Mouse (Mus musculus): Measurements from ENCODE around the gene Efcc1. TPM values are rescaled to one million over a fixed set of nuclear protein-coding genes. Genes with fewer than 3 reads are reported as not detected.

Gene Efcc1
- polyA plus RNA-seq, 1 experiment = 0.05 TPM

DNA sequence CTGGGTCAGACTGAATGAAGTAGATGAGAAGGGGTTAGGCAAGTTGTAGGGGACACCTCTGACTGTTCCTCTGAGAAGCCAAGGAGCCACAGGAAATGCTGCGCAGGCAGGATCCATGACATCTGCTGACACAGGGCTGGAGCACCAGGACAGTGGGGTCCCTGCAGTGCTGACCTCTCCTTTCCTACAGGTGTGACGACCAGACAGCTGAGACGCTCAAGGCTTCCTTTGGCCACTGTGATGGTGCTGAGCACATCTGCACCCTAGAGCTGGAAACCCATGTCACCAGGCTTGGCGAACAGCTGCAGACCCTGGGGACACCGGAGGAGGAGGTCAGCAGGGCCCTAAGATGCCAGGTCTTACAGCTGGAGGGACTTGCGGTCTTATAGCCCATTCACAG, 20.9 kb downstream of the Efcc1 start:
- Histone ChIP-seq H3K79me3 (ENCODE audit: low read depth) (no peaks in the 10 kb centered on the region), H3K79me2 (ENCODE audit: control insufficient read depth, insufficient read depth) (no peaks in the 10 kb centered on the region), H3K27me3 (ENCODE audit: control insufficient read depth, insufficient read depth, insufficient read length) (peaks cover 8% of the 10 kb centered on the region), H3K36me3 (ENCODE audit: control insufficient read depth, insufficient read depth) (no peaks in the 10 kb centered on the region), H3K4me3 (ENCODE audit: insufficient read depth, poor library complexity, severe bottlenecking) (no peak overlapping the region), H3ac (ENCODE audit: control insufficient read depth, insufficient read length, low read depth) (no peak overlapping the region)
- TF ChIP-seq MAX (IDR thresholded peaks at IDR 0.05) = no peak
- no peak for TF ChIP-seq FOSL1 (IDR thresholded peaks at IDR 0.05; ENCODE audit: insufficient read depth, low read length, poor library complexity, severe bottlenecking)

DNA sequence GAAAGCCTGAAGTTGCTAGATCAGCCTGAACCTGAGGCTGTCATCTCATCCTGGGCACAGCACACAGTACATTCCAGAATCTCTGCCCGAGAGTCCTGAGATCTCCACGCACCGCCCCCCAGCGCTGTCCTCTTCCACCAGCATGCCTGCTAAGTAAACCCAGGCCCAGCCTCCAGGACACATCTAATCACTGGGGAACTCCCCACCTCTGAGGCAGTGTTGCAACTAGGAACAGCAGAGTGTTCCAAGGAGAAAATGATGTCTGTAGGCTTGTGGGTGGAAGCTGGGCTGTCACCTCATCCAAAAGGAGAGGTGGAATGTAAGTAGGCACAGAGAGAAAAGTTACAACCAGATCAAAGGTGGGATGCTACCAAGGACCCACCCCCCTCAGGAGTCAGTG, 24.5 kb downstream of the Efcc1 start:
- Histone ChIP-seq H3K27me3 (ENCODE audit: control insufficient read depth, insufficient read depth, insufficient read length) (peaks cover 15% of the 10 kb centered on the region), H3K79me3 (ENCODE audit: low read depth) (no peaks in the 10 kb centered on the region), H3K79me2 (ENCODE audit: control insufficient read depth, insufficient read depth) (no peaks in the 10 kb centered on the region), H3K36me3 (ENCODE audit: control insufficient read depth, insufficient read depth) (no peaks in the 10 kb centered on the region), H3ac (ENCODE audit: control insufficient read depth, insufficient read length, low read depth) (no peak overlapping the region), H3K4me3 (ENCODE audit: insufficient read depth, poor library complexity, severe bottlenecking) (no peak overlapping the region)
- no peak for TF ChIP-seq USF1 (IDR thresholded peaks at IDR 0.05; ENCODE audit: low read depth)
- TF ChIP-seq CTCF (IDR thresholded peaks at IDR 0.05; ENCODE audit: control insufficient read depth, insufficient read depth, insufficient read length) = no peak
- TF ChIP-seq FOSL1 (IDR thresholded peaks at IDR 0.05; ENCODE audit: insufficient read depth, low read length, poor library complexity, severe bottlenecking) = no peak
- no peak for TF ChIP-seq MYOD1 (IDR thresholded peaks at IDR 0.05; ENCODE audit: control insufficient read depth, insufficient read length, low read depth)
- TF ChIP-seq MAX (IDR thresholded peaks at IDR 0.05) = no peak
- no peak for TF ChIP-seq MYOG (IDR thresholded peaks at IDR 0.05; ENCODE audit: control insufficient read depth, extremely low read depth, insufficient read length)
- no peak for TF ChIP-seq CEBPB (IDR thresholded peaks at IDR 0.05; ENCODE audit: low read depth)

DNA sequence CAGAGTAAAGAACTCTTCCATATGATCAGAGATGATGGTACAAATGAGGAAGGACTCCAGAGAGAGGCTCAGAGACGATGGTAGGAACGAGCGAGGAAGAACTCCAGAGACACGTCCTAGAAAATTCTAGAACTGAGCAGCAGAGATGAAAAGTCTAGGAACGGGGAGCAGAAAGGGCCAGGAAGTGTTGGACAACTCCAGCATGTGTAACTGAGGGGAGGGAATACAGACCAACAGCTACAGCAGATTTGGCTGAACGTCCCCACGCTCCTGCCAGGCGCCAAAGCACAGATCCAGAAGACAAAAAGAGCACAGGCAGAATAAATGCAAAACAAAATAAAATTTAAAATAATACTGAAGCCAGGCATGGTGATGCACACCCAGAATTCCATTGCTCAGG, 26.2 kb downstream of the Efcc1 start:
- H3K79me2 ChIP-seq (ENCODE audit: control insufficient read depth, insufficient read depth) = no peaks in the 10 kb centered on the region
- no peaks in the 10 kb centered on the region for H3K79me3 ChIP-seq (ENCODE audit: low read depth)
- no peaks in the 10 kb centered on the region for H3K36me3 ChIP-seq (ENCODE audit: control insufficient read depth, insufficient read depth)
- no peak overlapping the region for H3ac ChIP-seq (ENCODE audit: control insufficient read depth, insufficient read length, low read depth)
- no peak overlapping the region for H3K4me3 ChIP-seq (ENCODE audit: insufficient read depth, poor library complexity, severe bottlenecking)
- no peak for TF ChIP-seq CTCF (IDR thresholded peaks at IDR 0.05; ENCODE audit: control insufficient read depth, insufficient read depth, insufficient read length)
- no peak for TF ChIP-seq MYOG (IDR thresholded peaks at IDR 0.05; ENCODE audit: control insufficient read depth, extremely low read depth, insufficient read length)
- TF ChIP-seq USF1 (IDR thresholded peaks at IDR 0.05; ENCODE audit: low read depth) = no peak
- TF ChIP-seq MYOD1 (IDR thresholded peaks at IDR 0.05; ENCODE audit: control insufficient read depth, insufficient read length, low read depth) = no peak
- TF ChIP-seq CEBPB (IDR thresholded peaks at IDR 0.05; ENCODE audit: low read depth) = no peak
- no peak for TF ChIP-seq MAX (IDR thresholded peaks at IDR 0.05)
- no peak for TF ChIP-seq FOSL1 (IDR thresholded peaks at IDR 0.05; ENCODE audit: insufficient read depth, low read length, poor library complexity, severe bottlenecking)
- H3K27me3 ChIP-seq (ENCODE audit: control insufficient read depth, insufficient read depth, insufficient read length) = peaks cover 10% of the 10 kb centered on the region

DNA sequence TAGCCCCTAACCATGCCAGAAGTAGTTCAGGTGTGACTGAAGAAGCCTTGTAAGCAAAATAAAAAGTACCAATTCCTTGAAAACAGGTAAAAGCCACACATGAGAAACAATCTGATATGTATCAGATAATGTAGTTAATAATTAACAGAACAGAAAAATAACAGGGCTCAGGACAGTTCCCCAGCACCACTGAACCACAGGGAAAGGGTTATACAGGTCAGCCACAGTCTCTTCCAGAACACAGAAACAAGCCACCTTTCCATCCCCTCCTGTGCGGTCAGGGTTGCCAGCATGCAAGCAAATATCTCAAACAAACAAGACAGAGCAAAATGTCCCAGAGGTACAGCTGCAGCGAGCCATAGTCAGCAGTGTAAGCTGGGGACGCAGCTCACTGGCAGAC, 28.7 kb downstream of the Efcc1 start:
- Histone ChIP-seq H3K27me3 (ENCODE audit: control insufficient read depth, insufficient read depth, insufficient read length) (peaks cover 7% of the 10 kb centered on the region), H3K4me3 (ENCODE audit: insufficient read depth, poor library complexity, severe bottlenecking) (no peak overlapping the region), H3ac (ENCODE audit: control insufficient read depth, insufficient read length, low read depth) (no peak overlapping the region), H3K36me3 (ENCODE audit: control insufficient read depth, insufficient read depth) (no peaks in the 10 kb centered on the region), H3K79me3 (ENCODE audit: low read depth) (no peaks in the 10 kb centered on the region), H3K79me2 (ENCODE audit: control insufficient read depth, insufficient read depth) (no peaks in the 10 kb centered on the region)
- TF ChIP-seq CTCF (IDR thresholded peaks at IDR 0.05; ENCODE audit: control insufficient read depth, insufficient read depth, insufficient read length) = no peak
- TF ChIP-seq FOSL1 (IDR thresholded peaks at IDR 0.05; ENCODE audit: insufficient read depth, low read length, poor library complexity, severe bottlenecking) = no peak
- no peak for TF ChIP-seq USF1 (IDR thresholded peaks at IDR 0.05; ENCODE audit: low read depth)
- TF ChIP-seq CEBPB (IDR thresholded peaks at IDR 0.05; ENCODE audit: low read depth) = no peak
- no peak for TF ChIP-seq MAX (IDR thresholded peaks at IDR 0.05)
- no peak for TF ChIP-seq MYOD1 (IDR thresholded peaks at IDR 0.05; ENCODE audit: control insufficient read depth, insufficient read length, low read depth)

DNA sequence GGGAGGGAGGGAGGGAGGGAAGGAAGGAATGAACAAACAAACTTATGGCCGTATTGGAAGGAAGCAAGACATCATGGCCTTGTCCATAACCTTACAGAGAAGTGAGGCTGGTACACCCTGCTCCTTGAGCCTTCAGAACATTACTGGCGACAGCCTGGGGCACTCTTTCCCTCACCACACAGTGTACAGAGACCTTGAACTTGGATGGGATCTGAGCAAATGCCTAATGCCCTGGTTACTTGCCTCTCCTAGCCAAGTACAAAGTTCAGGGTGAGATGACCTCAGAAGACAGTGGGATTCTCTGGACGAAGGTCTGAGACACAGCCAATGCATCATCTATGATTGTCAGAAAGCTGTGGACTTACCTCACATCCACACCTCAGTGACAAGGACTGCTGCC, 29.2 kb downstream of the Efcc1 start:
- Histone ChIP-seq H3K36me3 (ENCODE audit: control insufficient read depth, insufficient read depth) (no peaks in the 10 kb centered on the region), H3K79me3 (ENCODE audit: low read depth) (no peaks in the 10 kb centered on the region), H3K79me2 (ENCODE audit: control insufficient read depth, insufficient read depth) (no peaks in the 10 kb centered on the region), H3K27me3 (ENCODE audit: control insufficient read depth, insufficient read depth, insufficient read length) (peaks cover 7% of the 10 kb centered on the region), H3ac (ENCODE audit: control insufficient read depth, insufficient read length, low read depth) (no peak overlapping the region), H3K4me3 (ENCODE audit: insufficient read depth, poor library complexity, severe bottlenecking) (no peak overlapping the region)
- TF ChIP-seq MYOG (IDR thresholded peaks at IDR 0.05; ENCODE audit: control insufficient read depth, extremely low read depth, insufficient read length) (no peak), MAX (IDR thresholded peaks at IDR 0.05) (no peak), USF1 (IDR thresholded peaks at IDR 0.05; ENCODE audit: low read depth) (no peak), FOSL1 (IDR thresholded peaks at IDR 0.05; ENCODE audit: insufficient read depth, low read length, poor library complexity, severe bottlenecking) (no peak), MYOD1 (IDR thresholded peaks at IDR 0.05; ENCODE audit: control insufficient read depth, insufficient read length, low read depth) (no peak)

DNA sequence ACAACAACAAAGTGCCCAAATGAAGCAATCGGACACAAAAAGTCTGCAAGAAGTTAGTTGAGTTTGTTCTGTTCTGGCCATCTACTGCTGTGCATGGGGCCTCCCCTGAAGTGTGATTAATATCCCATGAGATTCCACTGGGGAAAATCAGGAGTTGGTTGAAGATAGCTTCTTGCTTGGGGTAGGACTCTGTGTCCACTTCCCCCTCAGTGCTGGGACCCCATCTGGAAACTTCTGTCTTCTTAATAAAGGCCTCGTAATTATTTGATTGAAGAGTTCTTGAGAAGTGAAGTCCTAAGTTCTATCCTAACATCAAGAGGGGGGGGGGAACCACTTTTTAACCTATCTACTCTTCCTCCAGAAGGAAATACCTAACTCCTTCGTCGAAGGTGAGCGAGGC, 31.5 kb downstream of the Efcc1 start:
- TF ChIP-seq CTCF (IDR thresholded peaks at IDR 0.05; ENCODE audit: control insufficient read depth, insufficient read depth, insufficient read length) = no peak
- no peak for TF ChIP-seq MAX (IDR thresholded peaks at IDR 0.05)
- TF ChIP-seq USF1 (IDR thresholded peaks at IDR 0.05; ENCODE audit: low read depth) = no peak
- no peak for TF ChIP-seq CEBPB (IDR thresholded peaks at IDR 0.05; ENCODE audit: low read depth)
- no peak for TF ChIP-seq MYOG (IDR thresholded peaks at IDR 0.05; ENCODE audit: control insufficient read depth, extremely low read depth, insufficient read length)
- no peak for TF ChIP-seq MYOD1 (IDR thresholded peaks at IDR 0.05; ENCODE audit: control insufficient read depth, insufficient read length, low read depth)
- TF ChIP-seq FOSL1 (IDR thresholded peaks at IDR 0.05; ENCODE audit: insufficient read depth, low read length, poor library complexity, severe bottlenecking) = no peak
- peaks cover 7% of the 10 kb centered on the region for H3K27me3 ChIP-seq (ENCODE audit: control insufficient read depth, insufficient read depth, insufficient read length)
- no peak overlapping the region for H3ac ChIP-seq (ENCODE audit: control insufficient read depth, insufficient read length, low read depth)
- no peak overlapping the region for H3K4me3 ChIP-seq (ENCODE audit: insufficient read depth, poor library complexity, severe bottlenecking)
- no peaks in the 10 kb centered on the region for H3K79me3 ChIP-seq (ENCODE audit: low read depth)
- no peaks in the 10 kb centered on the region for H3K79me2 ChIP-seq (ENCODE audit: control insufficient read depth, insufficient read depth)
- H3K36me3 ChIP-seq (ENCODE audit: control insufficient read depth, insufficient read depth) = no peaks in the 10 kb centered on the region
